Mouse (Mus musculus): Measurements from ENCODE around the gene BC049715. TPM values are rescaled to one million over a fixed set of nuclear protein-coding genes. Genes with fewer than 3 reads are reported as not detected.
"Not testable (repeated sequence)": the region's sequence is repeated elsewhere in the genome, so short reads cannot be mapped to it uniquely, and the experiment has no call there.

BC049715 gene
- total and polyA plus RNA-seq, 2 experiments: 0.18 to 0.61 TPM

- H3K4me3 ChIP-seq (ENCODE audit: insufficient read depth, low read depth, low read length): no peak overlapping the region
- TF ChIP-seq POLR2A (IDR thresholded peaks at IDR 0.05; ENCODE audit: extremely low read depth, insufficient read depth, low read length) (no peak), CTCF (IDR thresholded peaks at IDR 0.05; ENCODE audit: low read depth, low read length) (no peak)
Measured at GRCm38 (mm10) chr6:136792884-136793758, 34.3 kb upstream of the BC049715 start.

DNA sequence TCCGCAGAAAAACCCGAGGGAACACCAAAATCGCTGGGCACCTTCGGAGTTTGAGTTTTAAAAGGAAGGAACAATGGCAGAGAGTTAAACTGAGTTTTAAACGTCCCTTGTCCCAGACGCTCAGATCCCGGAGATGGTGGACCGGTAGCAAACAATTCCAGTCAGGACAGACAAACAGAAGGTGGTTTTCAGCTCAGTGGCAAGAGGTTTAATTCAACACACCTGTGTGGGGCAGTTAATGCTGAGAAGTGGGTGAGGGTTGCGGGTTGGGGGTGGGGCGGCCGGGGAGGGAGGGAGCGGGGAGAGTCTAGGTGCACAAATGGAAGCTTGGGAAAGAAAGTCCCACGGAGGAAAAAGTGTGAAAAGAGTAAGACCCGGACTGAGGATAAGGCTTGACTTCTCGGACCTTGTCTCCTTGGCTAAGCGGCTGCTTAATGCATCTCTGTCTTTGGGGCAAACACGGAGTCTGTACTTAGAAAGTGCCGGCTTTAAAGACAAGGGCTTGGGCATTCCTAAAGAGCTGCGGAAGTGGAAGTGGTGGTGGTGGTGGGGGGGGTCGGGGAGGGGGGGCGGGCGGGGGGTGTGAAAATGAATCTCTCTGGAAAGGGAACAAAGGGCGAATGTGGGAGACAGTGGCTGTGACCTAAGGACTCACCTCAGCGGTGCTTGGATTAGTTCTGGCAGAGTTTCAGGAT lies 33.4 kb upstream of the BC049715 start:
- 2% methylated on average over 24 of the region's 24 CpGs for WGBS
- no peak for DNase-seq (ENCODE audit: extremely low read depth, low read depth, low spot score)
- peak overlapping the region; percentile 22 for H3K4me3 ChIP-seq (ENCODE audit: insufficient read depth, low read depth, low read length)
- H3K36me3 ChIP-seq (ENCODE audit: control insufficient read depth, insufficient read depth, low read length): no peaks in the 10 kb centered on the region
- H3K27me3 ChIP-seq (ENCODE audit: control insufficient read depth, insufficient read depth, low read length): no peaks in the 10 kb centered on the region
- no peaks in the 10 kb centered on the region for H3K4me1 ChIP-seq (ENCODE audit: control insufficient read depth, insufficient read depth, low read length)
- no peak overlapping the region for H3K27ac ChIP-seq (replicated peaks; ENCODE audit: insufficient read depth, low read depth, low read length)
- no peak overlapping the region for H3K9ac ChIP-seq (ENCODE audit: low read depth, low read length)
- H3K79me2 ChIP-seq (ENCODE audit: control insufficient read depth, insufficient read depth, low read length): no peaks in the 10 kb centered on the region
- no peak for TF ChIP-seq POLR2A (IDR thresholded peaks at IDR 0.05; ENCODE audit: extremely low read depth, insufficient read depth, low read length)
- no peak for TF ChIP-seq CTCF (IDR thresholded peaks at IDR 0.05; ENCODE audit: low read depth, low read length)

More at GRCm38 (mm10) chr6:136792884-136793758, 34.3 kb upstream of the BC049715 start:
- no peaks in the 10 kb centered on the region for H3K79me2 ChIP-seq (ENCODE audit: control insufficient read depth, insufficient read depth, low read length)
- H3K27ac ChIP-seq (replicated peaks; ENCODE audit: insufficient read depth, low read depth, low read length): no peak overlapping the region
- H3K9ac ChIP-seq (ENCODE audit: low read depth, low read length): no peak overlapping the region
- H3K27me3 ChIP-seq (ENCODE audit: control insufficient read depth, insufficient read depth, low read length): no peaks in the 10 kb centered on the region
- WGBS: 49% methylated on average over 16 of the region's 16 CpGs
- H3K36me3 ChIP-seq (ENCODE audit: control insufficient read depth, insufficient read depth, low read length): no peaks in the 10 kb centered on the region
- H3K4me1 ChIP-seq (ENCODE audit: control insufficient read depth, insufficient read depth, low read length): no peaks in the 10 kb centered on the region
- no peak for DNase-seq (ENCODE audit: extremely low read depth, low read depth, low spot score)

GRCm38 (mm10) chr6:136795110-136795509 lies 32.3 kb upstream of the BC049715 start:
- Histone ChIP-seq H3K4me3 (ENCODE audit: insufficient read depth, low read depth, low read length) (no peak overlapping the region), H3K27me3 (ENCODE audit: control insufficient read depth, insufficient read depth, low read length) (no peaks in the 10 kb centered on the region), H3K79me2 (ENCODE audit: control insufficient read depth, insufficient read depth, low read length) (no peaks in the 10 kb centered on the region), H3K27ac (replicated peaks; ENCODE audit: insufficient read depth, low read depth, low read length) (no peak overlapping the region), H3K4me1 (ENCODE audit: control insufficient read depth, insufficient read depth, low read length) (no peaks in the 10 kb centered on the region), H3K36me3 (ENCODE audit: control insufficient read depth, insufficient read depth, low read length) (no peaks in the 10 kb centered on the region), H3K9ac (ENCODE audit: low read depth, low read length) (no peak overlapping the region)
- DNase-seq (ENCODE audit: extremely low read depth, low read depth, low spot score): no peak
- WGBS: 100% methylated on average over 1 of the region's 1 CpGs
- TF ChIP-seq POLR2A (IDR thresholded peaks at IDR 0.05; ENCODE audit: extremely low read depth, insufficient read depth, low read length) (no peak), CTCF (IDR thresholded peaks at IDR 0.05; ENCODE audit: low read depth, low read length) (no peak)

GRCm38 (mm10) chr6:136795850-136796249 lies 31.6 kb upstream of the BC049715 start:
- no peaks in the 10 kb centered on the region for H3K79me2 ChIP-seq (ENCODE audit: control insufficient read depth, insufficient read depth, low read length)
- no peak for DNase-seq (ENCODE audit: extremely low read depth, low read depth, low spot score)
- no peaks in the 10 kb centered on the region for H3K27me3 ChIP-seq (ENCODE audit: control insufficient read depth, insufficient read depth, low read length)
- no peak overlapping the region for H3K9ac ChIP-seq (ENCODE audit: low read depth, low read length)
- H3K36me3 ChIP-seq (ENCODE audit: control insufficient read depth, insufficient read depth, low read length): no peaks in the 10 kb centered on the region
- TF ChIP-seq CTCF (IDR thresholded peaks at IDR 0.05; ENCODE audit: low read depth, low read length) (no peak), POLR2A (IDR thresholded peaks at IDR 0.05; ENCODE audit: extremely low read depth, insufficient read depth, low read length) (no peak)
- H3K4me3 ChIP-seq (ENCODE audit: insufficient read depth, low read depth, low read length): no peak overlapping the region
- WGBS: 84% methylated on average over 6 of the region's 6 CpGs
- H3K27ac ChIP-seq (replicated peaks; ENCODE audit: insufficient read depth, low read depth, low read length): no peak overlapping the region
- no peaks in the 10 kb centered on the region for H3K4me1 ChIP-seq (ENCODE audit: control insufficient read depth, insufficient read depth, low read length)

GRCm38 (mm10) chr6:136797874-136798693 lies 29.3 kb upstream of the BC049715 start:
- 92% methylated on average over 3 of the region's 3 CpGs for WGBS
- H3K27ac ChIP-seq (replicated peaks; ENCODE audit: insufficient read depth, low read depth, low read length); H3K27me3 ChIP-seq (ENCODE audit: control insufficient read depth, insufficient read depth, low read length); DNase-seq (ENCODE audit: extremely low read depth, low read depth, low spot score); H3K4me3 ChIP-seq (ENCODE audit: insufficient read depth, low read depth, low read length); H3K79me2 ChIP-seq (ENCODE audit: control insufficient read depth, insufficient read depth, low read length); H3K36me3 ChIP-seq (ENCODE audit: control insufficient read depth, insufficient read depth, low read length); H3K9ac ChIP-seq (ENCODE audit: low read depth, low read length); H3K4me1 ChIP-seq (ENCODE audit: control insufficient read depth, insufficient read depth, low read length): not testable (repeated sequence)
